Mouse (Mus musculus) gastrocnemius, adult 8-10 months (tissue): ENCODE results near the gene Fhad1. TPM values are rescaled to one million over a fixed set of nuclear protein-coding genes. Genes with fewer than 3 reads are reported as not detected.

Experiments used
- DNase-seq, 2 experiments: peaks; one replicate each; pipeline ENCODE4 v3.0.0; 2022; ENCODE audit warnings: low spot score in 2 of 2
- total RNA-seq, 4 experiments: library from RNA; stranded (reverse); gene quantifications; 2 replicates each; pipeline ENCODE4 v1.2.4; 2022

The Fhad1 gene
- total RNA-seq, 4 experiments from 2014 or later = not detected

DNA sequence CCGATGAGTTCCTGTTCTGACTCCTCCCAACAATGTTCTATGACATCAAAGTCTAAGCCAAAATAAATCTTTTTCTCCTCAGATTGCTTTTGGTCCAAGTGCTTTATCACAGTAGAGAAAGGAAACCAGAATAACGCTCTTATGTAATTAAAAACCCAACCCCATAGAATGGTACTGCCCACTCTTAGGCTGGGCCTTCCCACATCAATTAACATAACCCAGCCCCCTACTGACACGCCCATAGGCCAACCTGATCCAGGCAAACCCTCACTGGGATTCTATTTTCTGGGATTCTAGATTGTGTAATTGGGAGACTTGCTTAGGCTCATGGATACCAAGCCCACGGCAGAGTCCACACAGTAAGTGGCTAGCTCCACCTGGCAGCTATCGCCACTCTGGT is 149.9 kb downstream of the Fhad1 start:
- DNase-seq = no peak

DNA sequence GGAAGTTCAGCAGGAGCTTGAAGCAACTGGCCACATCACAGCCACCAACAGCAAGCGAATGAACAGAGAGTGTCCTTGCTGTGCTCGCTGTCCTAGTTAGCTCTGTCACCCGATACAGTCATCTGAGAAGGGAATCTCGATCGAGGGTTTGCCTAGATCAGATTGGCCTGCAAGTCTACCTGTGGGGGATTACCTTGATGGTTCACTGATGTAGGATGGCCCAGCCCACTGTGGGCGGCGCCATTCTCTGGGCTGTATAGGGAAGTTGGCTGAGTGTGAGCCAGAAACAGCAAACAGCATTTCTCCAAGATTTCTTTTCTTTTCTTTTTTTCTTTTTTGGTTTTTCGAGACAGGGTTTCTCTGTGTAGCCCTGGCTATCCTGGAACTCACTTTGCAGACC is 150.4 kb downstream of the Fhad1 start:
- DNase-seq = no peak

GRCm38 (mm10) chr4:141863726-141864280 is 151.1 kb downstream of the Fhad1 start:
- no peak for DNase-seq

DNA sequence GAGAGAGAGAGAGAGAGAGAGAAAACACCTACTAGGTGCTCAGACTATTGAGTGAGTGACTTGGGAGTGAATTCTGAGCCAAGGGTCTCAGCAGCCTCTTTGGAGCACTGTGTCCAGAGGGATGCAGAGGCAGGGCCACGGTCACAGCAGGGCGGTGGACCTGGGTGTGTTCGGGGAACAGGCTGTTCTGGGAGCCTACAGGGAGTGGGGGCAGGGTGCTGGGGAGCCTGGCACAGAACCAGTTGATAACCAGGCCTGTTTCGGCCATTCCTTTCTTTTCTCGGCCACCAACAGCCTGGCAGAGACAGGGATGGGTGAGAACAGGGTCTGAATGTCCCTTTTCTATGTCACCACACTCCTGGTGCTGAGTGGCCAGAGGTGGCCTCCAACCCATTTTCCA is 152.0 kb downstream of the Fhad1 start:
- DNase-seq = no peak

DNA sequence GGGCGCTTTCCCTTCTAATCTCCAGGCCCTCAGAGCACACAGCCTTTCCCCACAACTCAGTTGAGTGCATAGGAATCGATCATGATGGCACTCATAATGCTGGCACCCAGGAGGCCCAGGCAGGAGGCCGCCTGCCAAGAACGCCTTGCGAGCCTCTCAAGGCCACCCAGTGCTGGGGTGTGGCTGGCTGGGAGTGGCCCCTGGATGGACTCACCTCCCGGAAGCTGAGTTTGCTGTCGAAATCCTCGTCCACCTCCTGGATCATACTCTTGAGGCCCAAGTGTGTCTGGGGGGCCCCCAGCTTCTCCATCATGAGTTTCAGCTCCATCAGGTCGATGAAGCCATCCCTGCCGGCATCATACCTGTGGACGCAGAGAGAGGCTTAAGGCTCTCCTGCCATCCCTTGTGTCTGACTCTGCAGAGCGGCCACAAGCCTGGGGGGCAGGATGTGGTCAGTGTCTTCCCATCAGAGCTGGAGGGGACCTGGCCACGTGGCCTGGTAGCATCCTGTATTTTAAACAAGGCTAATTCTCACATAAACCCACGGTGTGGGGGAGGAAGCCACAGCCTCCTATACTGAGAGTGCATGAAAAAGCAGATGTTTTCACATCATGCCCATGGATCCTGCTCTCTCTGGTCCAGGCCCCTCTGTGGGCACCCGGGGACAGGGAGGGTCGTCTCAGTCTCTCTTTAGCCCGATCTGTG is 153.1 kb downstream of the Fhad1 start:
- DNase-seq = no peak

DNA sequence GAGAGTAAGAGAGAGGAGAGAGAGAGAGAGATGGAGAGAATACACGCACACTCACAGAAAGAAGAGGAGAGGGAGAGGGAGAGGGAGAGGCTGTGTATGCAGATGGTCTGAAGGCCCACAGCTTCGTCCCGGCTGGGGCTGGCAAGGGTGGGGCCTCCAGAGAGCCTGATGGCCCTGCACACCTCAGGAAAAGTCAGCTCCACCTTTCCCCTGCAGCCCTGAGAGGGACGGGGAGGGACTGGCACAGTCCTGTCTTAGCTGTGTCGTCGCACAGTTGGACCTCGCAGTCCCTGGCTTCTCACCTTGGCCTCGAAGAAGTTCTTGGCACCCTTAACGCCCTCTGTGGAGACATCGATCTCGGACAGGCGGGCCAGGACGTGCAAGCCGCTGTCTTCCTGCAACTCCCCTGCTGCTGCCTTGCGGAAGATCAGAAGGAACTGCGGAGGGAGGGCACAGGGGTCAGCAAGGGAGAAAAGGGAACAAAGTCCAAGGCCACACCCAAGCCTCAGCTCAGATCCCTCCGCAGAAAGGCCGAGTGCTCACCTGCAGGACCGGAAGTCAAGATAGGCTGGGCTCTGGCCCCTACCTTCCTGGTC is 154.5 kb downstream of the Fhad1 start:
- no peak for DNase-seq

GRCm38 (mm10) chr4:141859351-141859750 is 155.5 kb downstream of the Fhad1 start:
- DNase-seq = no peak

DNA sequence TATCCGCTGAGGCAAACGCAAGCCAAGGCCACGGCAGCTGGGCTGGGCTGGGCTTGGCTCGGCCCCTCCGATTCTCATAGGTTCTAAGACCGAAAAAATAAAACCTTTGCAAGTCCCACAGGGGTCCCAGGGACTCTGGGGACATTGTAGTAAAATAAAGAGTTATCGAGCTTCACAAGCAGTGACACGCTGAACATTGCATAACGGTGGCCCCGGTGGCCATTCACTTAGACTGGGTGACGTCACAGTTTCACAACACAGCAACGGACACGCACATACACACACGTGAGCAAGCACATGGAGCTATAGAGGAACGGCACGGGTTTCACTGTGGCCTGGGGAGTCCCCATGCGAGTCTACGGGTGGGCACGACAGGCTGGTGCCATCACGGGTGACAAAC is 156.4 kb downstream of the Fhad1 start:
- peak; percentile 36 to 42 for DNase-seq

- DNase-seq = peak; percentile 68 to 69
Observed at GRCm38 (mm10) chr4:141857422-141857930, 157.4 kb downstream of the Fhad1 start.

- no peak for DNase-seq
Observed at GRCm38 (mm10) chr4:141853437-141853836, 161.4 kb downstream of the Fhad1 start.

DNA sequence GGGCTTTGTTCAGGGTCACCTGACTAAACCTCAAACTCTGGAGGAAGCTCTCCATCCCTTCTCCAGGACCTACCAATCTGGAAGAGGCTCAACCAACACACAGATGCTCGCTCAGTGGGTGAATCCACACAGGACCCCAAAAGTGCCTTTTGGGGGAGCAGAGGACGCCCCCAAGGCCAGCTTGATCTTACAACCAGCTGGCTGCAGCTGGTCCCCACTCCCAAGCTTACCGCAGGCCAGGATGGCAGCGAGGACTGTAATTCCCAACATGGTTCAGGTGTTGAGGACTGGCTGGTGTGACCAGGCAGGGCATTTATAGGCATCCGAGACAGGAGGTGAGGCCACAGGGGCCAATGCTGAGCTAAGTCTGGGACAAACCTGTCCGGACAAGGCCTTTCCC is 168.9 kb downstream of the Fhad1 start, which contains the start of gene Ctrc:
Ctrc (minus strand) TSS at position 361 of the 400 bp plus-strand sequence.
- no peak for DNase-seq

Other genes starting within 250 kb of the Fhad1 start
- gene Dnajc16, start 224.2 kb downstream of the Fhad1 start, total RNA-seq = 10 to 100 TPM; 11.6 to 13.9 (median 13.8) TPM
- 1 to 10 TPM; 1.5 to 2.5 (median 1.9) TPM for gene Casp9, start 221.5 kb downstream of the Fhad1 start, total RNA-seq
- gene Cela2a, start 188.9 kb downstream of the Fhad1 start, total RNA-seq = not detected
- not detected for gene Ctrc, start 168.7 kb downstream of the Fhad1 start, total RNA-seq
- 1 to 10 TPM; 2.1 to 3.7 (median 3.1) TPM for gene Efhd2, start 140.2 kb downstream of the Fhad1 start, total RNA-seq
- gene Tmem51, start 69.2 kb upstream of the Fhad1 start, total RNA-seq = under 1 TPM; 0.22 to 0.86 (median 0.72) TPM
- gene Kazn, start 224.3 kb upstream of the Fhad1 start, total RNA-seq = 1 to 10 TPM; 1.3 to 1.9 (median 1.7) TPM